Mouse (Mus musculus): ENCODE measurements around the gene Lman2l.

GRCm38 (mm10) chr1:36432999-36433398, 12.1 kb downstream of the Lman2l start:
- TF ChIP-seq POLR2A (IDR thresholded peaks at IDR 0.05; ENCODE audit: insufficient read depth, low read depth, low read length) (no peak), EP300 (IDR thresholded peaks at IDR 0.05; ENCODE audit: insufficient read depth, low read depth, low read length) (no peak)
